Mouse (Mus musculus) midbrain, embryonic 12.5 days (tissue): ENCODE results near the gene Fam169b. TPM values are rescaled to one million over a fixed set of nuclear protein-coding genes. Genes with fewer than 3 reads are reported as not detected.

Source experiments
- ATAC-seq: fragments of 200-750 bp; cut with Nextera tagmentation; 2 replicates; pipeline ENCODE4 v1.8.0; 2017; ENCODE audit warnings: low read depth, moderate TSS enrichment, moderate library complexity; ENCODE audit not compliant: low FRiP score
- H3K27ac ChIP-seq: fragments of 300-500 bp; sonication (generic); replicated peaks from 2 replicates; pipeline ENCODE4 v1.5.1; 2016; ENCODE audit warnings: mild to moderate bottlenecking
- H3K27me3 ChIP-seq: fragments of 300-500 bp; sonication (generic); 2 replicates; pipeline ENCODE4 v1.6.1; 2016; ENCODE audit warnings: mild to moderate bottlenecking
- H3K36me3 ChIP-seq: fragments of 300-500 bp; sonication (generic); 2 replicates; pipeline ENCODE4 v1.6.1; 2016
- H3K4me1 ChIP-seq: fragments of 300-500 bp; sonication (generic); 2 replicates; pipeline ENCODE4 v1.6.1; 2016
- H3K4me2 ChIP-seq: fragments of 300-500 bp; sonication (generic); replicated peaks from 2 replicates; pipeline ENCODE4 v1.6.1; 2016; ENCODE audit warnings: mild to moderate bottlenecking, moderate library complexity
- H3K4me3 ChIP-seq: fragments of 300-500 bp; sonication (generic); 2 replicates; pipeline ENCODE4 v1.5.1; 2016; ENCODE audit warnings: mild to moderate bottlenecking
- H3K9ac ChIP-seq: fragments of 300-500 bp; sonication (generic); replicated peaks from 2 replicates; pipeline ENCODE4 v1.6.1; 2016; ENCODE audit warnings: mild to moderate bottlenecking, moderate library complexity
- H3K9me3 ChIP-seq: fragments of 300-500 bp; sonication (generic); 2 replicates; pipeline ENCODE4 v1.6.1; 2016; ENCODE audit warnings: mild to moderate bottlenecking
- WGBS: fragments of 180-500 bp; shearing (Covaris S2); methylation state at CpG from one replicate; pipeline ENCODE4 v1.1.7; 2016; 5-methylcytosine and 5-hydroxymethylcytosine counted together
- polyA plus RNA-seq: library from polyadenylated mRNA; unstranded; fragments of >200 nt; fragmentation: Nextera tagmentation; extraction: Ambion mirVana; gene quantifications from 2 replicates; pipeline ENCODE4 v1.2.1, GENCODE M21; 2016

Gene Fam169b
- polyA plus RNA-seq, 1 experiment from 2014 or later: 0.17 TPM

DNA sequence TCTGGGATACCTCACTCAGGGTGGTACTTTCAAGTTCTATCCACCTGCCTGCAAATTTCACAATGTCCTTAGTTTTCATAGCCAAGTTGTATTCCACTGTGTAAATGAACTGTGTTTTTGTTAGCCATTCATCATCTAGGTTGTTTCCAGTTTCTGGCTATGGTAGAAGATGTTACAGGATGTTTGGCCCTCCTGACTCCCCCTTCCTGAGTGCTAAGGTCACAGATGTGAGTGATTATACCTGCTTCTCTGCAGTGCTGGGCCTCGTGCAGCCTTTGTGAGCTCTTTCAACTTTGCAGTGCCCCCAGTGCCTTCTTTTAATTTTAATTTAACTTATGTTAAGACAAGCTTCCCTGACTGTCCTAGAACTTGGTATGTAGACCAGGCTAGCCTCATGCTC, 18.0 kb downstream of the Fam169b start:
- no peak overlapping the region for H3K27ac ChIP-seq
- no peaks in the 10 kb centered on the region for H3K27me3 ChIP-seq
- 67% methylated on average over 1 of the region's 1 CpGs for WGBS
- H3K9me3 ChIP-seq: no peaks in the 10 kb centered on the region
- H3K36me3 ChIP-seq: no peaks in the 10 kb centered on the region
- ATAC-seq: no peak
- no peak overlapping the region for H3K4me3 ChIP-seq
- no peaks in the 10 kb centered on the region for H3K4me1 ChIP-seq
- H3K9ac ChIP-seq: no peak overlapping the region
- H3K4me2 ChIP-seq: no peak overlapping the region

DNA sequence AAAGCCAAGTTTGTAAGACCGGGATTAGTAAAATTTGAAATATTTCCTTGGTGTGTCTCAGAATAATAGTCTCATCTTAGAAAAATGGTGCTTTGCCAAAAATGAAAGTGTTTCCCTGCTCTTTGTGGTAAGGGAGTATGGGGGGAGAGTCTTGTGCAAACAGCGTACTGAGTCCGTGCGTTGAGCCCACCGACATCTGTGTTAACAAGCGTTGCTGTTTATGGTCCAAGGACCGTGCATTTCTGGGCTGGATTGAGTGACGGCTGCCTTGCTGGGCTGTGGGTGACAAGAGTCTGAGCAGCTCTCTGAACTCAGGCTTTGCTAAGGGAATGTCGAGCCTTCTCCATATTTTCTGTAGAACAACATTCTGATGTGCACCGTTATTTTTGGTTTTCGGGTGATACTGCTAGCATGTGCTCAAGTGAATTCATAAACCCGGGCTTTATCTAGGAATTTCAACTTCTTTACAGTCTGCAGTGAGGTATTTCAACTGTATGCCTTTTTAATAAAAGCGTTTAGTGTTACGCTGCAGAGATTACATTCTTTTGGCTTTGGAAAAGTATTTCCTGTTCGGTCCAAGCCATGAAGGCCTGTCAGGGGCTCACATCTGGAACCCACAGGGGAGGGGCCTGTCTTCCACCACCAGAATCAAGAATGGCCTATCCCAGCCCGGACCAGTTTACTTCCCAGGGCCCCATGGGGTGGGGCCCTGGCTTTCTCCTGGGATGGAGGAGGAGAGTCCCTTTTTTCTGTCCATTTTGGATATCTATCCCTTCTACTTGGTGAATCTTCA, 20.6 kb downstream of the Fam169b start:
- Histone ChIP-seq H3K27me3 (no peaks in the 10 kb centered on the region), H3K36me3 (no peaks in the 10 kb centered on the region), H3K4me1 (no peaks in the 10 kb centered on the region), H3K4me3 (no peak overlapping the region), H3K9me3 (no peaks in the 10 kb centered on the region), H3K27ac (no peak overlapping the region), H3K4me2 (no peak overlapping the region), H3K9ac (no peak overlapping the region)
- 79% methylated on average over 16 of the region's 16 CpGs for WGBS
- ATAC-seq: no peak

- no peak overlapping the region for H3K4me2 ChIP-seq
- no peak overlapping the region for H3K4me3 ChIP-seq
- no peak overlapping the region for H3K27ac ChIP-seq
- no peaks in the 10 kb centered on the region for H3K36me3 ChIP-seq
- H3K9ac ChIP-seq: no peak overlapping the region
- H3K9me3 ChIP-seq: no peaks in the 10 kb centered on the region
- WGBS: 94% methylated on average over 5 of the region's 5 CpGs
- ATAC-seq: no peak
- H3K27me3 ChIP-seq: no peaks in the 10 kb centered on the region
- H3K4me1 ChIP-seq: no peaks in the 10 kb centered on the region
Measured at GRCm38 (mm10) chr7:68296487-68296886, 22.8 kb downstream of the Fam169b start.

DNA sequence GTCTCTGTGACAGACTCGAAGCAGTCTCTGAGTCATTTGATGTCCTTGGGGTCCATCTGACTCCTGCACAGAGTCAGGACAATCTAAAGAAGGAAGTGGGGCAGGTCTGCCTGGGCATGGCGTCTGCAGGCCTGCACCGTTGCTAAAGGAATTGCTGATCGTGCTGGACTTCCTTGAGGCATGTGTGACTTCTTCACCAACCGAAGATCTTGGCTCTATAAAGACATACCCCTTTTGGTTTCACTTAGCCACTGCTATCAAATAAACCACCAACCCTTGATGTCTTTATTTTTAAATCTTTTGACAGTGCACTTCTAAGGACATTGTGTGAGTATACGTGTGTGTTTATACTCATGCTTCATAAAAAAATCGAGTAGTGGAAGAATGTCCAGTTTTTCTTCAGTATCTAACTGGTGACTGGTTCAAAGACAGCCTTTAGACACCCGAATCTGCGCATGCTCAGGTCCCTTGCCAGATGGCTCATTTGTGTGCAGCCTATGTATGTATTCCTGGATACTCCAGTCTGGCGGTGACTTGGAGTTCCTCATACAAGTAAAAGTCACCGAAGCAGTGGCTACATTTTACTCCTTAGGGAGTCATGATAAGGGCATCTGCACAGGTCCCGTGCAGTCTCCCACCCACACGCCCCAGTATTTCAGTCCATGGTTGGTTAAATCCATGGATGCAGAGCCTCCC, 24.9 kb downstream of the Fam169b start:
- Histone ChIP-seq H3K36me3 (no peaks in the 10 kb centered on the region), H3K4me2 (no peak overlapping the region), H3K9me3 (no peaks in the 10 kb centered on the region), H3K9ac (no peak overlapping the region), H3K27ac (no peak overlapping the region), H3K4me3 (no peak overlapping the region), H3K27me3 (no peaks in the 10 kb centered on the region), H3K4me1 (0 out of 2 replicates have a peak, but pooled peaks cover 2% of the 10 kb centered on the region)
- no peak for ATAC-seq
- WGBS: 90% methylated on average over 13 of the region's 13 CpGs

- no peak overlapping the region for H3K27ac ChIP-seq
- H3K9me3 ChIP-seq: no peaks in the 10 kb centered on the region
- H3K9ac ChIP-seq: no peak overlapping the region
- no peaks in the 10 kb centered on the region for H3K27me3 ChIP-seq
- H3K36me3 ChIP-seq: no peaks in the 10 kb centered on the region
- no peak overlapping the region for H3K4me3 ChIP-seq
- 0 out of 2 replicates have a peak, but pooled peaks cover 2% of the 10 kb centered on the region for H3K4me1 ChIP-seq
- ATAC-seq: no peak
- H3K4me2 ChIP-seq: no peak overlapping the region
- 83% methylated on average over 7 of the region's 7 CpGs for WGBS
Measured at GRCm38 (mm10) chr7:68301160-68301559, 27.5 kb downstream of the Fam169b start.

DNA sequence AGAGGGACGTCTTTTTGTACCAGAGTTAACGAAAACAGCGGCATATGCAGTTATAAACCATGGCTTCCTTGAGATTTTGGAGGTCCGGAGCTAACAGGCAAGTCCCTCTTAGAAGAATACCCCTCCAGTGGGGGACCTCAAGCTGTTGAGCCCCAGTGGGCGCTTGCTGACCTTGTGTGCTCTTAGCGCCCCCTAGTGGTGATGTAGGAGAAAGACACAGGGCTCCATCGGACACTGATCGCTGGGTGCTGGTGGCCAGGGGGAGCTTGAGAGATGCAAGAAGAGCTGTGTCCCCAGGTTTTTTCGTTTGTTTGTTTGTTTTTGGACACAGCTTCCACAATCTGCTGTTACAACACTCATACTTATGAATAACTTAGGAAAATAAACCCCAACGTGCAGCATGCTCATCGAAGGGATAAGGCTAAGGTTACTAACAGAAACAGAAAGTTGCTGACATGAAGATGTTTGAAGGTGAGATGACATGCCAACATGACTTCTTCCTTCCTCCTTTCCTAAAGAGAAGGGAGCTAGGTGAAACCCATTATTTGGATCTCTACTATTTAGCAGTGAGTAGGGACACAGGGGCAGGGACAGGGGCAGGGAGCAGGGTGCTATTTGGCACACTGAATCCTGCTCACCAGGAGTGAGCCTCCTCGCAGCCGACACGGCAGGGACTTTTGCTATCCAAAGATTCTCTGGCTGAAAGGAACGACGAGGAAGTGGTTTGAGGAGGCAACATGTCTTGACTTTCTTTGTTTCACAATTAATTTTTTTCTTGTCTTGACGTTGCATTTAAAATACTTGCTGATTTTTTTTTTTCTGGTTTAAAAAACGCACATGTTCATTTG, 29.2 kb downstream of the Fam169b start:
- WGBS: 34% methylated on average over 18 of the region's 18 CpGs
- Histone ChIP-seq H3K9ac (no peak overlapping the region), H3K27ac (no peak overlapping the region), H3K27me3 (no peaks in the 10 kb centered on the region), H3K4me3 (no peak overlapping the region), H3K9me3 (no peaks in the 10 kb centered on the region), H3K36me3 (no peaks in the 10 kb centered on the region), H3K4me2 (0 out of 2 replicates have a peak overlapping the region, but pooled peaks have one; percentile 9), H3K4me1 (0 out of 2 replicates have a peak, but pooled peaks cover 2% of the 10 kb centered on the region)
- ATAC-seq: 0 out of 2 replicates have a peak, but pooled peaks have one; percentile 56

GRCm38 (mm10) chr7:68303685-68304084, 30.0 kb downstream of the Fam169b start:
- H3K9ac ChIP-seq: no peak overlapping the region
- no peaks in the 10 kb centered on the region for H3K9me3 ChIP-seq
- no peaks in the 10 kb centered on the region for H3K36me3 ChIP-seq
- no peak overlapping the region for H3K4me2 ChIP-seq
- 0 out of 2 replicates have a peak, but pooled peaks cover 2% of the 10 kb centered on the region for H3K4me1 ChIP-seq
- 71% methylated on average over 6 of the region's 6 CpGs for whole genome bisulfite sequencing
- no peak for ATAC-seq
- H3K4me3 ChIP-seq: no peak overlapping the region
- no peak overlapping the region for H3K27ac ChIP-seq
- no peaks in the 10 kb centered on the region for H3K27me3 ChIP-seq

DNA sequence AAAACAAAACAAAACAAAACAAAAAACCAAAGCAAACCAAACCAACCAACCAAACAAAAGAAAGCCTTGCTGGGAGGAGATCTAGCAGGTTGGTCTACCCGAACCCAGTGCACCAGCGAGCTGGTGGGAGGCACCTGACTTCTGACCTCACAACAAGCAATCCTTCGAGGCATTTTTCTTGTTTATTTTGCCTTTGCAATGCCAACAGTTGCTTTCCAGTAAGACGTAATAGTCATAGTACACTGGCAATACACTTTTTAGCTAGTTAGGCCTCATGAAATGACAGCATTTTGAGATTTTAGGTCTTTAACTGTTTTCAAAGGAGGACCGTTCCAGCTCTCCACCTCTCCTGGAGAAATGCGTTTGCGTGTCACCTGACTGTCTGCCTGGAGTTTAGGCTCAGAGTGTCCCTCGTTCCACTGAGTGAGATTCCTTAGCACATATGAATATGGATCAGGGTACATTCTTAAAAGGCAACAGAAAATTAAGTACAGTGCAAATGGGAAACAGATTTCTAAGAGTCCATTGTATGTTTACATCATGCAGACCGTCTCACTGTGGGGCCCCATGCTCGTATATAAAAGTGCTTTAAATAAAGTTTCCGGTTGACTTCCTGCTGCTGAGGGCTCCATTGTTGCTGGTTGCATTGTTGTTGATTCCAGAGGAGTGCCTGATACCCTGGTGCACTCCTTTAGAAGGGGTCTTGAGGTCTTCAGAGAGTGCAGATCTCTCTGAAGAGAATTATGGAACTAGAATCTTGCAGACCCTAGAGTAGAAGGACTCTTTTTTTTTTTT, 32.3 kb downstream of the Fam169b start:
- Histone ChIP-seq H3K9me3 (no peaks in the 10 kb centered on the region), H3K4me1 (0 out of 2 replicates have a peak, but pooled peaks cover 2% of the 10 kb centered on the region), H3K9ac (no peak overlapping the region), H3K4me3 (no peak overlapping the region), H3K36me3 (no peaks in the 10 kb centered on the region), H3K4me2 (no peak overlapping the region), H3K27me3 (no peaks in the 10 kb centered on the region), H3K27ac (no peak overlapping the region)
- WGBS: 64% methylated on average over 11 of the region's 11 CpGs
- ATAC-seq: no peak

GRCm38 (mm10) chr7:68306756-68307155, 33.1 kb downstream of the Fam169b start:
- Histone ChIP-seq H3K4me1 (0 out of 2 replicates have a peak, but pooled peaks cover 2% of the 10 kb centered on the region), H3K9ac (no peak overlapping the region), H3K27me3 (no peaks in the 10 kb centered on the region), H3K27ac (no peak overlapping the region), H3K9me3 (no peaks in the 10 kb centered on the region), H3K4me3 (no peak overlapping the region), H3K4me2 (no peak overlapping the region), H3K36me3 (no peaks in the 10 kb centered on the region)
- ATAC-seq: no peak
- 93% methylated on average over 8 of the region's 8 CpGs for WGBS

GRCm38 (mm10) chr7:68311469-68311868, 37.8 kb downstream of the Fam169b start:
- Histone ChIP-seq H3K4me1 (no peaks in the 10 kb centered on the region), H3K27me3 (no peaks in the 10 kb centered on the region), H3K9ac (no peak overlapping the region), H3K4me3 (no peak overlapping the region), H3K27ac (no peak overlapping the region), H3K9me3 (no peaks in the 10 kb centered on the region), H3K4me2 (no peak overlapping the region), H3K36me3 (no peaks in the 10 kb centered on the region)
- WGBS: 82% methylated on average over 6 of the region's 6 CpGs
- ATAC-seq: no peak

- no peak overlapping the region for H3K9ac ChIP-seq
- no peaks in the 10 kb centered on the region for H3K27me3 ChIP-seq
- 82% methylated on average over 5 of the region's 5 CpGs for WGBS
- no peaks in the 10 kb centered on the region for H3K4me1 ChIP-seq
- no peaks in the 10 kb centered on the region for H3K36me3 ChIP-seq
- H3K27ac ChIP-seq: no peak overlapping the region
- ATAC-seq: no peak
- H3K9me3 ChIP-seq: no peaks in the 10 kb centered on the region
- H3K4me2 ChIP-seq: no peak overlapping the region
- no peak overlapping the region for H3K4me3 ChIP-seq
Measured at GRCm38 (mm10) chr7:68312395-68312794, 38.8 kb downstream of the Fam169b start.
